Mouse (Mus musculus): ENCODE measurements around the gene March4. TPM values are rescaled to one million over a fixed set of nuclear protein-coding genes. Genes with fewer than 3 reads are reported as not detected.

Gene March4
- 3.1 and 3.4 TPM in 2 replicates for polyA plus RNA-seq (2014; fragmentation: Nextera tagmentation; extraction: Ambion mirVana)

- peak within 1 kb of the TSS; percentile 79 for H3K4me2 ChIP-seq (ENCODE audit: low read depth)
- whole genome bisulfite sequencing, result under 1% methylated on average over 41 of the region's 41 CpGs
- DNase-seq (ENCODE audit: low spot score) (peak; percentile 79), ATAC-seq (ENCODE audit: insufficient read depth, low FRiP score, low TSS enrichment) (peak; percentile 69)
- H3K4me3 ChIP-seq (ENCODE audit: low read depth, low read length), result peak within 1 kb of the TSS; percentile 33
- H3K36me3 ChIP-seq (ENCODE audit: control insufficient read depth, insufficient read depth, low read length), result no peaks in the 10 kb centered on the region
- H3K9me3 ChIP-seq (ENCODE audit: control insufficient read depth, low read length), result no peaks in the 10 kb centered on the region
- peak within 1 kb of the TSS; percentile 57 for H3K9ac ChIP-seq (ENCODE audit: low read length)
- peak within 1 kb of the TSS; percentile 64 for H3K27ac ChIP-seq (ENCODE audit: low read depth, low read length)
- peaks cover 8% of the 10 kb centered on the region; the same call in 1 of the 2 replicates for H3K27me3 ChIP-seq (ENCODE audit: control insufficient read depth, insufficient read depth, low read length)
- peaks cover 9% of the 10 kb centered on the region; the same call in 1 of the 2 replicates for H3K4me1 ChIP-seq (ENCODE audit: control insufficient read depth, insufficient read depth, low read length)
Measured at GRCm38 (mm10) chr1:72536611-72537351, at the start of gene March4. Gene March4 (minus strand): TSS chr1:72536930.

- WGBS, result 91% methylated on average over 17 of the region's 17 CpGs
- ATAC-seq (ENCODE audit: insufficient read depth, low FRiP score, low TSS enrichment), result no peak
- Histone ChIP-seq H3K4me3 (ENCODE audit: low read depth, low read length) (no peak overlapping the region), H3K4me1 (ENCODE audit: control insufficient read depth, insufficient read depth, low read length) (no peaks in the 10 kb centered on the region), H3K9ac (ENCODE audit: low read length) (no peak overlapping the region), H3K27ac (ENCODE audit: low read depth, low read length) (no peak overlapping the region), H3K4me2 (ENCODE audit: low read depth) (no peak overlapping the region), H3K36me3 (ENCODE audit: control insufficient read depth, insufficient read depth, low read length) (peaks cover 2% of the 10 kb centered on the region), H3K9me3 (ENCODE audit: control insufficient read depth, low read length) (no peaks in the 10 kb centered on the region), H3K27me3 (ENCODE audit: control insufficient read depth, insufficient read depth, low read length) (no peaks in the 10 kb centered on the region)
- DNase-seq (ENCODE audit: low spot score), result no peak
Measured at GRCm38 (mm10) chr1:72585971-72586875, 49.5 kb upstream of the March4 start.

GRCm38 (mm10) chr1:72583906-72584305 lies 47.2 kb upstream of the March4 start:
- H3K4me1 ChIP-seq (ENCODE audit: control insufficient read depth, insufficient read depth, low read length), result no peaks in the 10 kb centered on the region
- DNase-seq (ENCODE audit: low spot score) (no peak), ATAC-seq (ENCODE audit: insufficient read depth, low FRiP score, low TSS enrichment) (no peak)
- H3K36me3 ChIP-seq (ENCODE audit: control insufficient read depth, insufficient read depth, low read length), result peaks cover 2% of the 10 kb centered on the region; the same call in 1 of the 2 replicates
- 86% methylated on average over 4 of the region's 4 CpGs for WGBS
- H3K4me2 ChIP-seq (ENCODE audit: low read depth), result peak overlapping the region; percentile 61
- H3K9ac ChIP-seq (ENCODE audit: low read length), result peak overlapping the region; percentile 69
- H3K27me3 ChIP-seq (ENCODE audit: control insufficient read depth, insufficient read depth, low read length), result no peaks in the 10 kb centered on the region
- no peaks in the 10 kb centered on the region for H3K9me3 ChIP-seq (ENCODE audit: control insufficient read depth, low read length)
- H3K4me3 ChIP-seq (ENCODE audit: low read depth, low read length), result peak overlapping the region; percentile 60
- no peak overlapping the region for H3K27ac ChIP-seq (ENCODE audit: low read depth, low read length)

GRCm38 (mm10) chr1:72582947-72583731 lies 46.4 kb upstream of the March4 start, which contains the start of gene Smarcal1:
Gene Smarcal1 (plus strand): TSS chr1:72583251.
- Histone ChIP-seq H3K4me1 (ENCODE audit: control insufficient read depth, insufficient read depth, low read length) (peaks cover 4% of the 10 kb centered on the region; the same call in 1 of the 2 replicates), H3K9me3 (ENCODE audit: control insufficient read depth, low read length) (no peaks in the 10 kb centered on the region), H3K36me3 (ENCODE audit: control insufficient read depth, insufficient read depth, low read length) (peaks cover 2% of the 10 kb centered on the region; the same call in 1 of the 2 replicates), H3K4me3 (ENCODE audit: low read depth, low read length) (peak within 1 kb of the TSS; percentile 60), H3K4me2 (ENCODE audit: low read depth) (peak within 1 kb of the TSS; percentile 61), H3K9ac (ENCODE audit: low read length) (peak within 1 kb of the TSS; percentile 69), H3K27me3 (ENCODE audit: control insufficient read depth, insufficient read depth, low read length) (no peaks in the 10 kb centered on the region), H3K27ac (ENCODE audit: low read depth, low read length) (peak within 1 kb of the TSS; percentile 68; the same call in 1 of the 2 replicates)
- ATAC-seq (ENCODE audit: insufficient read depth, low FRiP score, low TSS enrichment), result peak; percentile 99
- WGBS, result under 1% methylated on average over 25 of the region's 25 CpGs
- DNase-seq (ENCODE audit: low spot score), result peak; percentile 94

- Histone ChIP-seq H3K4me2 (ENCODE audit: low read depth) (peak overlapping the region; percentile 0; the same call in 1 of the 2 replicates), H3K4me1 (ENCODE audit: control insufficient read depth, insufficient read depth, low read length) (peaks cover 16% of the 10 kb centered on the region; the same call in 1 of the 2 replicates), H3K9ac (ENCODE audit: low read length) (no peak overlapping the region), H3K36me3 (ENCODE audit: control insufficient read depth, insufficient read depth, low read length) (no peaks in the 10 kb centered on the region), H3K27ac (ENCODE audit: low read depth, low read length) (no peak overlapping the region), H3K9me3 (ENCODE audit: control insufficient read depth, low read length) (no peaks in the 10 kb centered on the region), H3K4me3 (ENCODE audit: low read depth, low read length) (no peak overlapping the region), H3K27me3 (ENCODE audit: control insufficient read depth, insufficient read depth, low read length) (no peaks in the 10 kb centered on the region)
- 22% methylated on average over 4 of the region's 4 CpGs for WGBS
- DNase-seq (ENCODE audit: low spot score), result peak; percentile 45
- ATAC-seq (ENCODE audit: insufficient read depth, low FRiP score, low TSS enrichment), result no peak
Measured at GRCm38 (mm10) chr1:72578806-72579205, 42.1 kb upstream of the March4 start.

- no peak overlapping the region for H3K4me3 ChIP-seq (ENCODE audit: low read depth, low read length)
- peak overlapping the region; percentile 0; the same call in 1 of the 2 replicates for H3K4me2 ChIP-seq (ENCODE audit: low read depth)
- peaks cover 16% of the 10 kb centered on the region; the same call in 1 of the 2 replicates for H3K4me1 ChIP-seq (ENCODE audit: control insufficient read depth, insufficient read depth, low read length)
- no peak for DNase-seq (ENCODE audit: low spot score)
- H3K27ac ChIP-seq (ENCODE audit: low read depth, low read length), result no peak overlapping the region
- no peaks in the 10 kb centered on the region for H3K27me3 ChIP-seq (ENCODE audit: control insufficient read depth, insufficient read depth, low read length)
- 37% methylated on average over 15 of the region's 15 CpGs for WGBS
- ATAC-seq (ENCODE audit: insufficient read depth, low FRiP score, low TSS enrichment), result no peak
- H3K9ac ChIP-seq (ENCODE audit: low read length), result no peak overlapping the region
- H3K36me3 ChIP-seq (ENCODE audit: control insufficient read depth, insufficient read depth, low read length), result no peaks in the 10 kb centered on the region
- H3K9me3 ChIP-seq (ENCODE audit: control insufficient read depth, low read length), result no peaks in the 10 kb centered on the region
Measured at GRCm38 (mm10) chr1:72578351-72578750, 41.6 kb upstream of the March4 start.

GRCm38 (mm10) chr1:72577481-72577922 lies 40.8 kb upstream of the March4 start:
- peak; percentile 31 for DNase-seq (ENCODE audit: low spot score)
- H3K27me3 ChIP-seq (ENCODE audit: control insufficient read depth, insufficient read depth, low read length), result no peaks in the 10 kb centered on the region
- WGBS, result 3% methylated on average over 12 of the region's 12 CpGs
- no peak overlapping the region; the same call in 1 of the 2 replicates for H3K9ac ChIP-seq (ENCODE audit: low read length)
- H3K4me3 ChIP-seq (ENCODE audit: low read depth, low read length), result no peak overlapping the region
- H3K27ac ChIP-seq (ENCODE audit: low read depth, low read length), result no peak overlapping the region; the same call in 1 of the 2 replicates
- peak; percentile 31; the same call in 1 of the 2 replicates for ATAC-seq (ENCODE audit: insufficient read depth, low FRiP score, low TSS enrichment)
- no peaks in the 10 kb centered on the region for H3K36me3 ChIP-seq (ENCODE audit: control insufficient read depth, insufficient read depth, low read length)
- peak overlapping the region; percentile 4; the same call in 1 of the 2 replicates for H3K4me2 ChIP-seq (ENCODE audit: low read depth)
- no peaks in the 10 kb centered on the region for H3K9me3 ChIP-seq (ENCODE audit: control insufficient read depth, low read length)
- H3K4me1 ChIP-seq (ENCODE audit: control insufficient read depth, insufficient read depth, low read length), result peaks cover 16% of the 10 kb centered on the region; the same call in 1 of the 2 replicates

- H3K9ac ChIP-seq (ENCODE audit: low read length), result no peak overlapping the region
- H3K4me2 ChIP-seq (ENCODE audit: low read depth), result no peak overlapping the region
- H3K36me3 ChIP-seq (ENCODE audit: control insufficient read depth, insufficient read depth, low read length), result no peaks in the 10 kb centered on the region
- no peak for DNase-seq (ENCODE audit: low spot score)
- no peak overlapping the region for H3K27ac ChIP-seq (ENCODE audit: low read depth, low read length)
- H3K9me3 ChIP-seq (ENCODE audit: control insufficient read depth, low read length), result no peaks in the 10 kb centered on the region
- peaks cover 16% of the 10 kb centered on the region; the same call in 1 of the 2 replicates for H3K4me1 ChIP-seq (ENCODE audit: control insufficient read depth, insufficient read depth, low read length)
- H3K27me3 ChIP-seq (ENCODE audit: control insufficient read depth, insufficient read depth, low read length), result no peaks in the 10 kb centered on the region
- WGBS, result 57% methylated on average over 4 of the region's 4 CpGs
- ATAC-seq (ENCODE audit: insufficient read depth, low FRiP score, low TSS enrichment), result no peak
- no peak overlapping the region for H3K4me3 ChIP-seq (ENCODE audit: low read depth, low read length)
Measured at GRCm38 (mm10) chr1:72575121-72575520, 38.4 kb upstream of the March4 start.
